Comparison of ENCODE assay signal across 10 mouse cellular contexts in genomic region chr1:36571627-36572026, GRCm38 (mm10). TPM values are rescaled to one million over a fixed set of nuclear protein-coding genes. Genes with fewer than 3 reads are reported as not detected.
DNase-seq lines count a peak whose midpoint lies in the region; ATAC-seq and TF ChIP-seq lines count a peak whose summit lies in the region.
"Had no signal": no experiment of that assay in that cellular context is flagged by ENCODE, and none has a peak within 500 bp of the region (broad histone marks: within the 10 kb centered on the region; RNA-seq: fewer than 3 reads in every experiment).

No protein-coding gene starts in this region.

- no peak for DNase-seq in embryonic facial prominence, embryonic 10.5 days (ENCODE audit: low spot score)
- DNase-seq in kidney, adult 9 months = peak; percentile 85
- peak; percentile 90 for DNase-seq in lung, postnatal 36 days
- no peak for DNase-seq in forebrain, embryonic 14.5 days (ENCODE audit: low spot score)
- no peak for DNase-seq in urinary bladder, postnatal 4 days (ENCODE audit: low spot score in 2 of 2)
- no peak for DNase-seq in layer of hippocampus, postnatal 36 days
- DNase-seq: thymus, postnatal 36 days had no signal

- peaks cover 83% of the 10 kb centered on the region for H3K4me1 ChIP-seq in embryonic facial prominence, embryonic 13.5 days
- peaks cover 84% of the 10 kb centered on the region for H3K4me1 ChIP-seq in embryonic facial prominence, embryonic 10.5 days
- H3K4me1 ChIP-seq in bone marrow macrophage, adult 2 months (ENCODE audit: control insufficient read depth, insufficient read depth, low read length) = peaks cover 61% of the 10 kb centered on the region
- peaks cover 4% of the 10 kb centered on the region; the same call in 1 of the 2 replicates for H3K4me1 ChIP-seq in forebrain, embryonic 14.5 days (ENCODE audit: control insufficient read depth, insufficient read depth, low read length)

- 41% methylated on average over 6 of the region's 6 CpGs for WGBS in embryonic facial prominence, embryonic 13.5 days
- WGBS in embryonic facial prominence, embryonic 10.5 days = 33% methylated on average over 6 of the region's 6 CpGs
- WGBS in forebrain, embryonic 14.5 days = 60% methylated on average over 6 of the region's 6 CpGs

- no peak overlapping the region for H3K4me2 ChIP-seq in embryonic facial prominence, embryonic 13.5 days
- no peak overlapping the region for H3K4me2 ChIP-seq in forebrain, embryonic 14.5 days (ENCODE audit: low read length)

- TF ChIP-seq CTCF in bone marrow macrophage, adult 2 months (IDR thresholded peaks at IDR 0.05; ENCODE audit: low read depth, low read length) = no peak

- H3K9ac ChIP-seq in embryonic facial prominence, embryonic 13.5 days = no peak overlapping the region
- no peak overlapping the region for H3K9ac ChIP-seq in forebrain, embryonic 14.5 days (ENCODE audit: low read length)

- no peak for ATAC-seq in embryonic facial prominence, embryonic 13.5 days (ENCODE audit: insufficient number of reproducible peaks, insufficient read depth, low FRiP score, low TSS enrichment, low read depth)
- no peak for ATAC-seq in forebrain, embryonic 14.5 days

- H3K4me3 ChIP-seq in embryonic facial prominence, embryonic 13.5 days = no peak overlapping the region
- H3K4me3 ChIP-seq in embryonic facial prominence, embryonic 10.5 days = no peak overlapping the region
- H3K4me3 ChIP-seq in bone marrow macrophage, adult 2 months (ENCODE audit: insufficient read depth, low read length) = no peak overlapping the region
- no peak overlapping the region for H3K4me3 ChIP-seq in forebrain, embryonic 14.5 days (ENCODE audit: low read depth, low read length)

- H3K36me3 ChIP-seq in embryonic facial prominence, embryonic 13.5 days = no peaks in the 10 kb centered on the region
- no peaks in the 10 kb centered on the region for H3K36me3 ChIP-seq in embryonic facial prominence, embryonic 10.5 days (replicated peaks)
- no peaks in the 10 kb centered on the region for H3K36me3 ChIP-seq in forebrain, embryonic 14.5 days (ENCODE audit: control insufficient read depth, insufficient read depth, low read length)

- H3K9me3 ChIP-seq in embryonic facial prominence, embryonic 13.5 days = no peaks in the 10 kb centered on the region
- H3K9me3 ChIP-seq in embryonic facial prominence, embryonic 10.5 days = no peaks in the 10 kb centered on the region
- H3K9me3 ChIP-seq in forebrain, embryonic 14.5 days (replicated peaks; ENCODE audit: control insufficient read depth, low read length) = no peaks in the 10 kb centered on the region

- no peak for TF ChIP-seq POLR2A in bone marrow macrophage, adult 2 months (IDR thresholded peaks at IDR 0.05; ENCODE audit: borderline replicate concordance, low read depth, low read length)

- peak overlapping the region; percentile 24; the same call in 1 of the 2 replicates for H3K27ac ChIP-seq in embryonic facial prominence, embryonic 13.5 days
- no peak overlapping the region for H3K27ac ChIP-seq in embryonic facial prominence, embryonic 10.5 days (replicated peaks)
- peak overlapping the region; percentile 14 for H3K27ac ChIP-seq in bone marrow macrophage, adult 2 months (ENCODE audit: insufficient read depth, low read depth, low read length)
- H3K27ac ChIP-seq in forebrain, embryonic 14.5 days (ENCODE audit: low read depth, low read length) = no peak overlapping the region

- no peaks in the 10 kb centered on the region for H3K27me3 ChIP-seq in embryonic facial prominence, embryonic 13.5 days
- H3K27me3 ChIP-seq in embryonic facial prominence, embryonic 10.5 days (replicated peaks; ENCODE audit: low read depth, poor library complexity, severe bottlenecking) = no peaks in the 10 kb centered on the region
- no peaks in the 10 kb centered on the region for H3K27me3 ChIP-seq in forebrain, embryonic 14.5 days (replicated peaks; ENCODE audit: control insufficient read depth, insufficient read depth, low read length)

RNA-seq across cellular contexts. Expression of gene Sema4c, which starts 13.5 kb away (rescaled TPM):
- polyA plus RNA-seq in embryonic facial prominence, embryonic 13.5 days (2015; fragmentation: Nextera tagmentation; extraction: Ambion mirVana) = 22.5 and 24.2 TPM in 2 replicates
- polyA plus RNA-seq in embryonic facial prominence, embryonic 10.5 days (2016; fragmentation: Nextera tagmentation; extraction: Ambion mirVana) = 24.9 and 25.9 TPM in 2 replicates
- 1.3 and 2.4 TPM in 2 replicates for polyA plus RNA-seq in bone marrow macrophage, adult 2 months (2012; ENCODE audit: insufficient read depth, insufficient read length, missing spikeins)
- polyA plus RNA-seq in forebrain, embryonic 14.5 days (2014; fragmentation: Nextera tagmentation; extraction: Ambion mirVana) = 5.9 and 6.9 TPM in 2 replicates
- total RNA-seq in layer of hippocampus, postnatal 36 days (2021) = 10 to 100 TPM; 11.4 to 11.6 TPM

RNA-seq across cellular contexts. Expression of gene Ankrd39, which starts 24.4 kb away (rescaled TPM):
- 27.3 and 28.6 TPM in 2 replicates for polyA plus RNA-seq in embryonic facial prominence, embryonic 13.5 days (2015; fragmentation: Nextera tagmentation; extraction: Ambion mirVana)
- 18.9 and 20.3 TPM in 2 replicates for polyA plus RNA-seq in embryonic facial prominence, embryonic 10.5 days (2016; fragmentation: Nextera tagmentation; extraction: Ambion mirVana)
- polyA plus RNA-seq in bone marrow macrophage, adult 2 months (2012; ENCODE audit: insufficient read depth, insufficient read length, missing spikeins) = 6.2 and 6.8 TPM in 2 replicates
- polyA plus RNA-seq in forebrain, embryonic 14.5 days (2014; fragmentation: Nextera tagmentation; extraction: Ambion mirVana) = 15.4 and 15.7 TPM in 2 replicates
- 10 to 100 TPM; 11.9 to 12.6 TPM for total RNA-seq in layer of hippocampus, postnatal 36 days (2021)

RNA-seq across cellular contexts. Expression of gene Gm42417, which starts 32.4 kb away (rescaled TPM):
- not detected in 2 replicates for polyA plus RNA-seq in embryonic facial prominence, embryonic 13.5 days (2015; fragmentation: Nextera tagmentation; extraction: Ambion mirVana)
- 0.54 TPM in 1 of 2 replicates, not detected in the other for polyA plus RNA-seq in embryonic facial prominence, embryonic 10.5 days (2016; fragmentation: Nextera tagmentation; extraction: Ambion mirVana)
- 1.5 and 3.5 TPM in 2 replicates for polyA plus RNA-seq in bone marrow macrophage, adult 2 months (2012; ENCODE audit: insufficient read depth, insufficient read length, missing spikeins)
- polyA plus RNA-seq in forebrain, embryonic 14.5 days (2014; fragmentation: Nextera tagmentation; extraction: Ambion mirVana) = 0.22 TPM in 1 of 2 replicates, not detected in the other
- not detected for total RNA-seq in layer of hippocampus, postnatal 36 days (2021)
- polyA plus RNA-seq: forebrain, embryonic 11.5 days had no signal

RNA-seq across cellular contexts. Expression of gene Ankrd23, which starts 34.9 kb away (rescaled TPM):
- 23.7 and 24.1 TPM in 2 replicates for polyA plus RNA-seq in embryonic facial prominence, embryonic 13.5 days (2015; fragmentation: Nextera tagmentation; extraction: Ambion mirVana)
- 15.5 and 16.6 TPM in 2 replicates for polyA plus RNA-seq in embryonic facial prominence, embryonic 10.5 days (2016; fragmentation: Nextera tagmentation; extraction: Ambion mirVana)
- 5.5 and 7.6 TPM in 2 replicates for polyA plus RNA-seq in bone marrow macrophage, adult 2 months (2012; ENCODE audit: insufficient read depth, insufficient read length, missing spikeins)
- polyA plus RNA-seq in forebrain, embryonic 14.5 days (2014; fragmentation: Nextera tagmentation; extraction: Ambion mirVana) = 3.8 and 5.2 TPM in 2 replicates
- 1 to 10 TPM; 7.9 to 8.5 TPM for total RNA-seq in layer of hippocampus, postnatal 36 days (2021)

RNA-seq across cellular contexts. Expression of gene Cnnm3, which starts 60.0 kb away (rescaled TPM):
- 3.4 and 3.8 TPM in 2 replicates for polyA plus RNA-seq in embryonic facial prominence, embryonic 13.5 days (2015; fragmentation: Nextera tagmentation; extraction: Ambion mirVana)
- polyA plus RNA-seq in embryonic facial prominence, embryonic 10.5 days (2016; fragmentation: Nextera tagmentation; extraction: Ambion mirVana) = 3.5 and 3.6 TPM in 2 replicates
- 19.9 and 22.9 TPM in 2 replicates for polyA plus RNA-seq in bone marrow macrophage, adult 2 months (2012; ENCODE audit: insufficient read depth, insufficient read length, missing spikeins)
- polyA plus RNA-seq in forebrain, embryonic 14.5 days (2014; fragmentation: Nextera tagmentation; extraction: Ambion mirVana) = 5.2 and 5.9 TPM in 2 replicates
- total RNA-seq in layer of hippocampus, postnatal 36 days (2021) = 10 to 100 TPM; 29.0 to 39.0 TPM

Comparison
In these comparisons a context has a peak if more than half of its experiments do, and no peak if none do; other contexts are left out.
1. H3K27ac ChIP-seq: peak in embryonic facial prominence, embryonic 13.5 days (single experiment) and bone marrow macrophage, adult 2 months (single experiment); none in embryonic facial prominence, embryonic 10.5 days (single experiment) and forebrain, embryonic 14.5 days (single experiment).
2. DNase-seq: peak in kidney, adult 9 months (single experiment) and lung, postnatal 36 days (single experiment); none in embryonic facial prominence, embryonic 10.5 days (single experiment), forebrain, embryonic 14.5 days (single experiment), urinary bladder, postnatal 4 days (0 of 2) and layer of hippocampus, postnatal 36 days (0 of 2).